Mouse (Mus musculus): ENCODE results near the gene Ppp1r14b.

Ppp1r14b gene

DNA sequence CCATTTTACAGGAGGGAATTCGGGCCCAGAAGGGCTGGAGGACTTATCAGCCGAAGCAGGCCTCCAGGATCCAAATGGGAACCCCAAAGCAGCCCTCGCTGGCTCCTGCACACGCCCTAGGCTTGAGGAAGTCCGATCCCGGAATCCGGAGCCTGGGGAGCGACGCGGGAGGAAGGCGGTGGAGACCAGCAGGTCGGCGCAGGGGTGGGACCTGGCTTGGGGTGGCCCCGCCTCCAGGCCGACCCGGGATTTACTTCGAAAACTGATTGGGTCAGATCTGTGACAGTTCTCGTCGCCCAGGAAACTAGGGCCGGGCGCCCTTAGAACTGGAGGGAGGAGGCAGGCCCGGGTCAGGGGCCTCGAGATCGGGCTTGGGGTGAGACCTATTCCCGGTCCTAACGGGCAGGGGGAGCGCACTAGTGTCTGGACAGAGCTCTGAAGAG, 32.5 kb upstream of the Ppp1r14b start, which contains the start of gene Gpr137:
Gene Gpr137 (minus strand): TSS at position 232 of the 443 bp plus-strand sequence.
- CTCF ChIA-PET: interaction anchor here (1.1 to 1.9 kb wide), 2 partner anchors 11 to 28 kb away, joined by 4 to 10 read pairs; no protein-coding TSS in a partner anchor

DNA sequence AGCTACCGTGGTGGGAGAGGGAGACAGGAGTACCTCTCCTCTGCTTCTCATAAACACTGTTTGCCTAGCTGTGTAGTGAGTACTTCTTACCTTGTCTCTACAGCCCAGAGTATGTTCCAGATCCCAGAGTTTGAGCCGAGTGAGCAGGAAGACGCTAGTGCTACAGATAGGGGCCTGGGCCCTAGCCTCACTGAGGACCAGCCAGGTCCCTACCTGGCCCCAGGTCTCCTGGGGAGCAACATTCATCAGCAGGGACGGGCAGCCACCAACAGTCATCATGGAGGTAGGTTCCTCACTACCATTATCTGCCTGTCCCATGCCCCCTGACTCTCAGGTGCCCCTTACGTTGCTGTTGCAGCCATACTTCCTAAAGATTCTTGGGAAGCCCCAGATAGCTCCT, 32.0 kb upstream of the Ppp1r14b start:
- CTCF ChIA-PET: interaction anchor here (1.1 kb wide), 1 partner anchor 11 kb away, joined by 4 read pairs; no protein-coding TSS in a partner anchor

DNA sequence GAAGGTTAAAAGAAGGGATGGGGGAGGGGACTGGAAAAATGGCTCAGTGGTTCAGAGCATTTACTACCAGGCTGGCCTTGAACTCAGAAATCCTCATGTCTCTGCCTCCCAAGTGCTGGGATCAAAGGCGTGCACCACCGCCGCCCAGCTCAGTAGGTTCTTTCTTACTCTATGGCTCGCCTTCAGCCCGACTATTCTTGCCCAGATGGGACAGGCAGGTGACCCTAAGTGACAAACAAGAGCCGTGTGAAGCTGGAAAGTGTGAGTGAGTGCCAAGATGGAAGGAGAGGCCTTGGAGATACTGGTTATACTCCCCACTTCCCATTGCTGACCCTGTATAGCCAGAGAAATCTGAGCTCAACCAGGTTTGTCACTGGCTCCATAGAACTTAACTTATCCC, 31.1 kb upstream of the Ppp1r14b start:
- CTCF ChIA-PET: no interaction called here

DNA sequence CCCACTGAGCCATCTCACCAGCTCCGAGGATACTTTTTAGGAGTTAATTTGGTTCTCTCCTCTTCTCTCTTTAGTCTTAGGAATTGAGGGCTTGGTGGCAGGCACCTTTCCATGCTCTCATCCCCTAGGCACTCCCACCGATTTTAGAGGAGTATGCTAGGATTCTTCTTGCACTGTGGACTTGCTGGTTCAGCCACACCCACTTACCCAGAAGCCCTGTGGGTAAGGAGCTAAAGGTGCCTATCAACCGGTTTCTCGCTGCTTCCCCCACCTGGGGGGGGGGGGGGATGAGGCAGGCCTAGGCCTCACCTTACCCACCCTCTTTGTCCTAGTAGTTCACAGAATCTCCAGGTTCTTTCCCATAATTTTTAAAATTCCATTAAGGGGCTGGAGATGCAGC, 27.0 kb upstream of the Ppp1r14b start:
- CTCF ChIA-PET: no interaction called here

DNA sequence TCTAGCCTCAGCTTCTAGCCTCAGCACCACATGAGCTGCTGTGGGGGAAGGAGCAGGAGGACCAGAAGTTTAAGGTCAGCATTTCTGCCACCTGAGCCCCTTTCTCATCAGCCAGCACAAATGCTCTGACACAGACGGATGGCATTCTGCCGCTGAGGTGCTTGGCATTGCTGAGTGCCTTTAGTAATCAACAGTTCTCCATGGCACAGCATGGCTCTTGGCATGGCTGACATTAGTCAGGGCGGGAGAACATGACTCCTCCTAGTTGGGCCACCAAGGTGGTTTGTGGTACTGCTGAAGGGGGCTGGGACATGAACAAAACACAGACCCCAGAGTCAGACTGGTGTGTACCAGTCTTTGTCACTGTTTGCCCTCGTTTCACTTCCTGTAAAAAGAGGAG, 26.6 kb upstream of the Ppp1r14b start:
- CTCF ChIA-PET: no interaction called here

DNA sequence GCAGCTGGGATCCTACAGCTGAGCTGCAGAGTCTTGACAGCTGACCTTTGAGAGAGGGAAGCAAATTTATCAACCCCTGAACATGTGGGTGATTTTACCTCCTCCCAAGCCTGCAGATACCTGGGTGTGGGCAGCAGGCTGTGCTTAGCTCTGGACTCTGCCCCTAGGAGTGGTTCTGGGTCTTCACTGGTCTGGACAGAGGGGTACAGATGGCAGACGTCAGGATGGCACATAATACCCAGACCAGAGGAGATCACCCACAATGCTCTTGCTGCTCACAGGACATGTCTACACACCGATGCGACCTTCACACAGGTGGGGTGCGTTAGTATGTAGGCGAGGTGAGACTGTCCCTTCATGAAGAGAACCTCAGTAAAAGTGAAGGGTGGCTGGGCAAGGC, 25.2 kb upstream of the Ppp1r14b start:
- CTCF ChIA-PET: no interaction called here

DNA sequence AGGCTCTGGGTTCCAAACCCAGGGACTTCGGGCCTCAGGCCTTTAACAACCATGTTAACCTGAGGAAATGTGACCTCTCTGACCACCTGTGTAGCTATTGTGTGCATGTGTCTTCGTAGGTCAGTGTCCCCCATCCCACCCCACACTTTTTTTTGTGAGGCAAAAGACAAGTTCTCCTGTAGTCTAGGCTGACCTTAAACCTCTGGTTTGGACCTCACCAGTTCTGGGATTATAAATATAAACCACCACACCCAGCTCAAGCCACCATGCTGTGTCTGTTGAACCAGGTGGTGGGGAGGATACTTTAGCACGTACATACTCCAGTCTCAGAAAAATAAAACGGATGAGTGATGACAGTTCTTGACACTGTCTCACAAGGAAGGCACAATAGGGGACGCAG, 24.8 kb upstream of the Ppp1r14b start:
- CTCF ChIA-PET: no interaction called here

DNA sequence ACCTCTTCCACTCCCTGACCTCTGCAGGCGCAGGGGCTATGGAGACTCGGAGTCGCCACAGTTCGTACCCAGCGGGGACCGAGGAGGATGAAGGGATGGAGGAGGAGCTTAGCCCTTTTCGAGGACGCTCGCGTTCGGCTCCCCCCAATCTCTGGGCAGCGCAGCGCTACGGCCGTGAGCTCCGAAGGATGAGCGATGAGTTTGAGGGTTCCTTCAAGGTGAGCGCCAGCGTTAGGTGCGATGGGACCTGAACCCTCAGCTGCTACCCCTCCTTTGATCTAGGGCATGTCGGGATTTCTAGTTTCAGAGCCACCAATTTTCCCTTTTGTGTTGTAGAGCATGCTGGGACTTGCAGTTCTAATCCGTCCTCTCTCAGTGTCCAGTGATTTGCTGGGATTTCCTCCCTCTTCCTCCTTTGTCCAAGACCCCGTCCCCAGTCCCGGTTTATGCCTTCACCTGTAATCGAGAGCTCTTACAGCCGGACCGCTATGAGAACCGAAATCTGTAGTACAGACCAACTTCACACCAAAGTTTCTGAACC, 24.1 kb upstream of the Ppp1r14b start:
- CTCF ChIA-PET: no interaction called here

DNA sequence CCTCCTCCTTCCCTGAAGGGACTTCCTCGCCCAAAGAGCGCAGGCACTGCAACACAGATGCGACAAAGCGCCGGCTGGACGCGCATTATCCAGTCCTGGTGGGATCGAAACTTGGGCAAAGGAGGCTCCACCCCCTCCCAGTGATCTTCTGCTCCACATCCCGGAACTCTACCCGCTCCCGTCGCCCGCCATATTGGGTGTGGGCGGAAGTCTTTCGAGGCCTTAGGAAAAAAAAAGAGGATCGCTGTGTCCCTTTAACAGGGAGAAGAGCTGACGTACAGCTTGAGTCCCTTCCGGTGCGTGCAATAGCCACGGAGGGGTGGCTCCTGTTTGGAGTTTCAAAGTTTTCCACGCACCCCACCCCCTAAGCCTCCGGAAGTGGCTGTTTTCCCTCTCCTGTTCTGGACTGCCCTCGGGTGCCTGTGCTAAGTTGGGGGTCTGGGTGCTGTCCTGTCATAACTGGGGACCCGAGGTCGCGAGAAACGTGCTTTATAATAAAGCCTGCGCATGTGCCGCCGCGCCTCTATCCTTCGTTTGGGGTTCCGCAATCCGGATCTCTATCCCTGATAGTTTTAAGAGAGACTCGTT, 23.3 kb upstream of the Ppp1r14b start:
- CTCF ChIA-PET: interaction anchor here (0.6 to 1.3 kb wide), 2 partner anchors 25 to 994 kb away, joined by 3 read pairs; partner anchors contain the start of gene Plcb3

DNA sequence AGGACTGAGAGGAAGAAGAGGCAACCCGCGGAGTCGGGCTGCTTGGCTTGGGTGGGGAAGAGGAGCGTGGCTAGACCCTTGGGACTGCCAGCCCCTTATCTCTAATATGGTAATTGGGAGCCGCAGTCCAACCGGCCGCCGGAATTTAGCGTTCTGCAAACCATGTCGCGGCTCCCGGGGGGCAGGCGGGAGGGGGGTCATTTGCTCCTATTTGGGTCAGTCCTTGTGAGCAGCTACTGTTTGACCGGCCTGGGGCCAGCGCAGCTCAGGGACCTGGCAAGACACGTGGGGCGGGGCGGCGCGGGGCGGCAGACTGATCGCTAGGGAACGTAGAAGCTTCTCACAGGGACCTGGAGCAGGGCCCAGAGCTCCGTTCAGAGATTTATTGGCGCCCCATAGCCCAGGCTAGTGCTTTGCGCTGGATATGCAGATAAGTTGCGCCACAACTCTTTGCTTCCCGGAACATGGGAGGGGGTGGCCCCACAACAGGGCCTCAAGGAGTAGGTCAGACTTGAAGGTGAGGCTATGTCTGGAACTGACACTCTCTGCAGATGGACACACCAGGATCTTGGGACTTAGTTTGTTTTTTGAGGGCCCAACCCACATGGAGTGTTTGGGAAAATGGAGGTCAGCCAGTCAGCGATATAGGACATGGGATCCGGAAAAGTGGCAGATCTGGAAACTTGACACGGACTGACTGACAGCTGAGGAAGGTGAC, 22.6 kb upstream of the Ppp1r14b start:
- CTCF ChIA-PET: interaction anchor here (0.6 to 1.3 kb wide), 2 partner anchors 24 to 995 kb away, joined by 3 read pairs; partner anchors contain the start of gene Plcb3

DNA sequence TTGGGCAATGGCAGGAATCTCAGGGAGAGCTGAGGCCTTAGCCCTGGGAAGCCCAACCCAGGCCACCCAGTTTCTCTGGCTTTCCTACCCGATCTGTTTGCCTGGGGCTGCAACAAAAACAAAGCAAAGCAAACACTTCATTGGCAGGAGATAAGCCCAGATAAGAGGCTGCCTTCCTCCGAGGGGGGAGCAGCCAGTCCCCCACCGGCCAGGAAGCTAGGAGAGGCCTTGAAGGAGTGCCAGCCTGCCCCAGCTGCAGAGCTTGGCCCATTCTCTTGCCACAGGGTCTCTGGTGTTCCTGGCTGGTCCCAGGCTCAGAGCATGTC, 22.1 kb upstream of the Ppp1r14b start:
- CTCF ChIA-PET: interaction anchor here (1.3 kb wide), 1 partner anchor 10 kb away, joined by 4 read pairs; the partner anchor contains the start of gene Gpr137

DNA sequence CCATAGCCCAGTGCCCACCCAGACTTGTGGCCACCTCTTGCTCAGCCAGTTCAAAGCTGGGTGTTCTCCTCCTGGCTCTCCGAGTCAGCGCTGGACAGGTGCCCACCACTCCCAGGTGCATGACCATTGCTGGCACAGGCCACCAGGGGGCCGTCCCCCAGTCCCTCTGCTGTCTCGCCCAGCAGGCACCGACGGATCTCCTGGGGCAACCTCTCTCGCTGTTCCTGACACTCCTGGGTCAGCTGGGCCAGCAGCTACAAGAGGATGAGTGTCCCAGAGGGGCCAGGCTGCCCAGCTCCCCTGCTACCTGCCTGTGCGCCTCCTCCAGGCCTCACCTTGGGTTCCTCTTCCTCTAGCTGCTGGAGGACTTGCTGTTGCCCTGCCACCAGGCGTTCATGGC, 20.7 kb upstream of the Ppp1r14b start:
- CTCF ChIA-PET: interaction anchor here (1.3 kb wide), 1 partner anchor 12 kb away, joined by 4 read pairs; the partner anchor contains the start of gene Gpr137

DNA sequence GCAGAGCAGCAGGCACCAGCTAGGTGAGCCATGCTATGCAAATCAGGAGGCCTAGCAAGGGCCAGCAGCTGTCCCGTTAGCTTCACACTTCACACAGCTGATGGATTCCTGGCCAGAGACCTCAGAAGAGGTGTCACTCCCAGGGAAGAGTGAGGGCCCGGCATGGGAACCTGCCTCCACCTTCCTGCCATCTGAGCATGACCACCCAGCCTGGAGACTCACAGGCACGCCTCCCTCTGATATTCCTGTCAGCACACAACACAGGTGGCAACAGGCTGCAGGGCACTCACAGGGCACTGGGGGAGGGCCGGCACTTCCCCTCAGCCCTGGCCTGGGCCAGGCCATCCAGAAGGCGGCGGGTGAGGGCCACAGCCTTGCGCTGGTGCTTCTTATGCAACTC, 19.3 kb upstream of the Ppp1r14b start:
- CTCF ChIA-PET: interaction anchor here (0.6 kb wide), 1 partner anchor 1320 kb away, joined by 3 read pairs; no protein-coding TSS in a partner anchor

DNA sequence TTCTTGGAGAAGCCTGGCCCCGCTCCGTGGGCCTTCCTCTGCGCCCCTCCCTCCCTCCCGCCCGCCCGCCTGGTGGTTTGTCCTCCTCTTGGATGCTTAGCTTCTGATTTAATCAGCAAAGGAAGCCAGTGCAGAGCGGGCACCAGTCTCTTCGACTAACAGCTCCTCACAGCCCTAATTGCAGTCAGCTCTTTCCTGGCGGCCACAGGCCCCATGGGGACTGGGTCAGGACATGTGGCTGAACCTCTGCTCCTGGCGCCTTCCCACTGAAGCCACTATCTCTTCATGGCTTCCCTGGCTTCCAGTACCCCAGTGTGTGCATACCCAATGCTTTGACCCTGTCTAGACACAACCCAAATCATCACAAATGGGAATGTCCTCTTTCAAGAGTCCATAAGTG, 18.3 kb upstream of the Ppp1r14b start:
- CTCF ChIA-PET: no interaction called here

DNA sequence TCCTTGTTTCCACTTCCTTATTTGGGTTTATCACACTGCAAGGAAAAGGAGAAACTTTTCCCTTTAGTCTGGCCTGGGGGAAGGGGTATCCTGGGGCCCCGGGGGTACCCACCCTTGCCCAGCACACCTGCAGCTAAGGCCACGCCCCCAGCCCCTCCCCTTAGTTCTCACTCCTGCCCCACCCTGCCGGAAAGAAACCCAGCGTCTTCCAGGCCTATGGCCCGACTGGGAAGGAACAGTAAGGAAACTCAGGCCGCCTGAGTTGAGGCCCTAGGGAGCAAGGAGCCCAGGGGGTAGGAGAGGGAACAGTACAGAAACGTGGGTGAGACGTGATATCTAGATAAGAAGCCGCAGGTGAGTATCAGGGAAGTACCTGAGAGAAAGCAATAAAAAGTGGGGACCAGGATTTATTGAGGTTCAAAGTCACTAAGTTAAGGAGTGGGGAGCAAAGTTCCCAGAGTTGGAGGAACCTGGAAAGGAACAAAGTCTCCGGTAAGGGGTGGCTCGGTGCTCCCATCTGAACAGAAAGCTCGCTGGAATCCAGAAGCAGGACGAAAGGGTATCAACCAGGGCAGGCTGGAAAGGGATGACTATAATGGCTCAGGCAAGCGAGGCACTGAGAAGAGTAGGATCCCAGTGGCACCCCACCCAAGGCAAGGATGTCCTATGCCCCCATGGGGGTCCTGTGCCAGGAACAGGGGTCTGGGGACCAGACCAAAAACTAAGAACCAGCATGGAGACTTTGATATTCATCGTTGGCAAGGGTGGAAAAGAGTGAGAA, 6.1 kb upstream of the Ppp1r14b start:
- CTCF ChIA-PET: no interaction called here

DNA sequence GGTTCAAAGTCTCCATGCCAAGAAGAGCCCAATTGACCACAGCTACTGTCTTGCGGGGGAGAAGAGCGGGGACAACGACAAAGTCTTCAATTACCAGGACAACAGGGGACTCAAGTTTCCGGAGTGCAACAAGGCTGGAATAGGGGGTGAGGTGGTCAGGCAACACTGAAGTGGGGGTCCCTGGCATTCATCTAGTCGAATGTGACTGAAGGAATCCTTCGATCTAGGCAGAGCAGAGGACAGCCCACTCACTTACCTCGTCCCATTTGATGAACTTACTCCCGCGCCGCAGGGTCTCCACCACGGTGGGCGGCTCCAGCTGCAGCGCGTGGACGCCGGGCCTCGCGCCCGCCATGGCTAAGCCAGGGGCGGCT, 5.5 kb upstream of the Ppp1r14b start:
- CTCF ChIA-PET: no interaction called here

DNA sequence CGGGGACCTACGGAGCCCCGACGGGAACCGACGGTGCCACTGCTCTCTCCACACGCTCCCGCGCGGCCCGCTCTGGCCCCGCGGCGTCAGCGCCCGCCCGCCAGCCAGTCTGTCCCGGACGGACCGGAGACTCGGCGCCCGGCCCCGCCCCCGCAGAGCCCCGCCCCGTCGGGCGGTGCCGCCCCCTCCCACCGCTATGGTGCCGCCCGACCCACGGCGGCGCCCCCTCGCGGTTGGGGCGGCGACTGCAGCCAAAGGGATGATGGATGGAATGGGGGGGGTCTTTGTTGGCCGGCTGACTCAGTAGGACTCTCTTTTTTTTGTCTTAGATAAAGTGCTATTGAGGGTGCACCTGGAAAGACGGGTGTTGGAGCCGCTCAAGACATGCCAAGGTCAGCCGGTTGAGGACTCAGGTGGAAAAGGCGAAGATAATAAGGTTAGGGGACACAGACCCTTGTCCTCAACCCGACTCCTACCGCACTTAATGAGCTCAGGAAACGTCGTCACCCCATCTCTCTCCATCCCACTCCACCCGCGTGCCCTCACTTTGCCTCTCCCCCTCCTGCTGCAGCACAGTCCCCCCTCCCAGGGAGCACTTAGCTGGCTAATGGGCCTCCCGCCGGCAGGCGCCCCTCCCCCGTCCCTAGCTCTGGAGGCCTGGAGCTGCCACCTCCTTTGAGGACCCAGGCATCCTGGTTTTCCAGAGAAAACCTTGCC, 4.9 kb upstream of the Ppp1r14b start:
- CTCF ChIA-PET: interaction anchor here (1.0 to 1.5 kb wide), 2 partner anchors 10 to 28 kb away, joined by 3 to 10 read pairs; partner anchors contain the start of genes Bad and Gpr137

DNA sequence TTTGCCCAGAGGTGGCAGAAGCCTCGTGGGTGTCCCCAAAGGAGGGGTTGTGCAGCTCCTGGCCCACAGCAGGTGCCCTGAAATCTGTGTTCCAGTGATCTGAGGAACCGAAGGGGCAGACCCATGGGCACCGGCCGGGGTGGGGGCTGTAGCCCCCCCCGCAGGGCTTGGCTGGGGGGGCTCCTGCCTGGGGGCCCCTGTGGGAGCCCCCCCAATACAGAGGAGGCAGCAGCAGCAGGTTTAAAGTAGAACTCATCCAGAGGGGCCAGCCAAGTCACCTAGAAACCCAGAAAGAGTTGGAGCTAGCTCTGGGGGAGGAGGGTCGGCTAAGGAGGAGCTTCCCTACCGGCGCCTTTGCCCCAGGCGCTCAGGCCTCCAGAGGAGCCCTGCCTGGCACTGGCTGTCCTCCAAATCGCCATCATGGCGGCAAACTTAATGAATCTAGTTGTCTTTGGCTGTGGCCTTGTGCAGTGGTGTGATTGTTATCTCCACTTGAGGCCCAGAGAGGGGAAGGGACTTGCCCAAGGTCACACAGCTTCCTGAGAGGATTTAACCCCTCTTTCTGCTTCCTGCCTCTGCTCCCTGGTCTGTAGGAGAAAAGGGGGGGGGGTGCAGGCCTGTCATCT, 4.2 kb upstream of the Ppp1r14b start:
- CTCF ChIA-PET: interaction anchor here (0.6 to 1.5 kb wide), 4 partner anchors 9 to 48 kb away, joined by 3 to 10 read pairs (median 3); partner anchors contain the start of genes Bad and Gpr137

DNA sequence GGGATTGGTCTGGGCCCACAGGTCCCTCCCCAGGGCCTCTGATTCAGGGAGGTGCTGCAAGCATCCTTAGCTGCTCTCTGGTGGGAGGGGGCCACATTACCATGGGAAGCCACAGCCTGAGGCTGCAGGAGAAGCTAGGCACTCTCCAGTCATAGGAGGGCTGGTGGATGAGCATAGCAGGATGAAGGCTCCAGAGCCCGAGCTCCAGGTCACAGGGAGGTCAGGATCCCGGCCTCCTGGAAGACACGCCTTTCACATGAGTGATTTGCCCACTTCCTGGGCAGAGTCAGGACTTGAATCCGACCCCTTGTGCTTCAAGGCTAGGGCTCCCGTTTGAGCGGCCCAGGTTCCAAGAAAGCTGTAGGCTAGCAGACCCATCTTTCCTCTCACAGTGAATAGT, 3.1 kb upstream of the Ppp1r14b start:
- CTCF ChIA-PET: interaction anchor here (1.1 to 1.5 kb wide), 2 partner anchors 30 to 47 kb away, joined by 3 to 10 read pairs; partner anchors contain the start of genes Bad and Gpr137

DNA sequence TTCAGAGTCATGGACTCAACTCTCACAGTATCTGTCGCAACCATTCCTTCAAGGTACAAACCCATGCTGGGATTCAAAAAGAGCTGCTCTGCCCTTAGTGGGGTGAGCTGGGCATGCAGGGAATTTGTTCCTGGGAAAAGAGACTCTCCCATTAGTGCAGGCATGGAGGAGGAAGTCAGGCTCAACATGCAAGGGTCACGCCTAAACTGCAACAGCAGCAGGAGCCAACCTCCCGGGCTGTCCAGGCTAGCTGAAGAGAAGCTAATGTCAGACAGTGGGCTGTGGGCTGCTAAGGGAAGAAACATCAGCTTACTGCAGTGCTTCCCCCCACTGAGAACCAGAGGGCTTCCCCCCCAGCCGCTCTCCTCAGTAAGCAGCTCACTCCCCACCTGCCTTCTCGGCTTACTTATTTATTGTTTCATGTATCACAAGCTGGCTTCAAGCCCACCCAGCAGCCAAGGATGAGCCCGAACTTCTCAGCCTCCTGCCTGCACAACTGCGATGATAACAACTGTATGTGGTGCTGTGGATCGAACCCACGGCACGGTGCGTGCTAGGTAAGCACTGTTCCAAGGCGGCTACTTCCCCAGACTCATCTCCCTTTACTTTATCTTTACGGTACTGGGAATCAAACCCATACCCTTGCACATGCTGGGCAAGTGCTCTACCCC, 2.4 kb upstream of the Ppp1r14b start:
- CTCF ChIA-PET: no interaction called here

All from spleen, embryonic (tissue).